Mouse (Mus musculus): Measurements from ENCODE around the gene Babam2.

The Babam2 gene

GRCm38 (mm10) chr5:32001771-32002170 is 304.3 kb downstream of the Babam2 start:
- peak; percentile 24 for DNase-seq

- DNase-seq: peak; percentile 92
Observed at GRCm38 (mm10) chr5:32008401-32008800, 310.9 kb downstream of the Babam2 start.

GRCm38 (mm10) chr5:32010056-32010455 is 312.6 kb downstream of the Babam2 start:
- peak; percentile 81 for DNase-seq

- peak; percentile 45 for DNase-seq
Observed at GRCm38 (mm10) chr5:32013053-32013452, 315.6 kb downstream of the Babam2 start.

DNA sequence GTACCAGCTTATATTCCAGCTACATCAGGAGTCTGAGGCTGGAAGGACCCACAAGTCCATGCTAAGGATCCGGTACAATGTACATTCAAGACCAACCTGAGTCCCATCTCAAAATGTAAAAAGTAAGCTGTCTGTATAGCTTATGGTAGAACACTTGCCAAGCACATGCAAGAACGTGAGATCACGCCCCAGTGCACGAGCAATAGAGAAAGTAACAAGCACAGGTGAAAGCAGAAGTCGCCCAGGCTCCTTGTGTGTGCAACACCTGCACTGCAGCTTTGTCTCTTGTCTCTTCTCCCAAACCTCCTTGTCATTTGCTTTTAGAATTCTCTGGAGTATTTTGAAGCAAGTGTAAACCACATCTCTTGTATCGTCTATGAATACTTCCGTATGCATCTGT is 317.3 kb downstream of the Babam2 start:
- DNase-seq: peak; percentile 67

DNA sequence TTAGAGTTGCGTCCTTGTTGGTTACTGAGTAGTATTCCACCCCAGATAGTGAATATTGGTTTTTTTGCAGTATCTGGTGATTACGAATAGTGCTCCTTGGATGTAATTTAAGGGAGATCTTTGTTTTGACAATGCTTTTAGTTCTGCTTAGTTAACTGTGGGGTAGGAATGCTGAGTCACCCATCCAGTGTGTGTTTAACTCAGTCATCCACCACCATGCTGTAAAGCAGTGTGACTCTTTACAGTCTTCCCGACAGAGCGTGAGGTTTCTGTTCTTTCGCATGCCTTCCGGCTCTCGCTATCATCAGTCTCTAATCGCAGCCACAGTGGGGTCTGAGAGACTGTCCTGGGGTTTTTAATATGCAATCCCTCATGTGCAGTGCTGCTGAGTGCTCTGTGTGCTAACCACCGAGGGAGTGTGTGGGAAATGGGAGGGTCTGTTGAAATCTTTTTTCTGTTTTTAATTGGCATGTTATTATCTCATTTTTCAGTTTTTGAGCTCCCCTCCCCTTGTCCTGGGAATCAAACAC is 318.5 kb downstream of the Babam2 start:
- DNase-seq: peak; percentile 71

GRCm38 (mm10) chr5:32017686-32018085 is 320.2 kb downstream of the Babam2 start:
- peak; percentile 86 for DNase-seq

DNA sequence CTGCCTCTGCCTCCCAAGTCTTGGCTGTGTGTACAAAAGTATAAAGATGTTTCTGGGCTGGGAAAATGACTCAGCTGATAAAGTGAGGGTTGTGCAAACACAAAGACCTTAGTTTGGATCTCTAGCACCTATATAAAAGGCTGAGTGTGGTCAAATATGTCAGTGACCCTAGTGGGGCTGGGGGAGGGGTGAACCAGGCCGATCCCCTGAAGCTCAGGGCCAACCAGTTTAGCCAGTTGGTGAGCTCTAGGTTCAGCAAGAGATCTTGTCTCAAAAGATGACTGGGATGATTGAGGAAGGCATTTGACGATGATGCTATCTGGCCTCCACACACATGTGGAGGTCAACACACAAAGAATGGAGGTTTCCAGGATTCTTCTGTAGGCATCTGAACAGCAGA is 320.8 kb downstream of the Babam2 start:
- peak; percentile 41 for DNase-seq

- no peak for DNase-seq
Observed at GRCm38 (mm10) chr5:32029834-32030433, 332.4 kb downstream of the Babam2 start.

GRCm38 (mm10) chr5:32033185-32033584 is 335.7 kb downstream of the Babam2 start:
- no peak for DNase-seq

- no peak for DNase-seq
Observed at GRCm38 (mm10) chr5:32033621-32034020, 336.1 kb downstream of the Babam2 start.

- peak; percentile 91 for DNase-seq
Observed at GRCm38 (mm10) chr5:32034475-32035054, 337.1 kb downstream of the Babam2 start.

- no peak for DNase-seq
Observed at GRCm38 (mm10) chr5:32035721-32036320, 338.3 kb downstream of the Babam2 start.

DNA sequence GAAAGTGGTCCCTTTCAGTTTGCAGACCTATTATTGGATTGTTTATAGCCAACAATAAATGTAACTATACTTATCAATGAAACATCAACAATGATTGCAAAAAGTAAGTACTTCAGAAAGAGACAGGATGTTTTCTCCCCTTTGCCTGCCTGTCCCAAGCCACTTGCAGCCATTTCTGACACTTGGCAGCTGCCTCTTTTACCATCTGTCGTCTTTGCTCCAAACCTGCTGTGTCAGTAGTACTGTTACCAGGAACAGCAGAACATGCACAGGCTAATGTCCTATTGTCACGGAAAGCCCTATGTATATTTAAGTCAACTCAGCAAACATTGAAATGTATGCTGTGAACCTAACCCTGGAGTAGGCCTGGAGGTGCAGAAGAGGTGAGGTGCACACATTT is 339.4 kb downstream of the Babam2 start:
- DNase-seq: no peak

- no peak for DNase-seq
Observed at GRCm38 (mm10) chr5:32037546-32037945, 340.1 kb downstream of the Babam2 start.

DNA sequence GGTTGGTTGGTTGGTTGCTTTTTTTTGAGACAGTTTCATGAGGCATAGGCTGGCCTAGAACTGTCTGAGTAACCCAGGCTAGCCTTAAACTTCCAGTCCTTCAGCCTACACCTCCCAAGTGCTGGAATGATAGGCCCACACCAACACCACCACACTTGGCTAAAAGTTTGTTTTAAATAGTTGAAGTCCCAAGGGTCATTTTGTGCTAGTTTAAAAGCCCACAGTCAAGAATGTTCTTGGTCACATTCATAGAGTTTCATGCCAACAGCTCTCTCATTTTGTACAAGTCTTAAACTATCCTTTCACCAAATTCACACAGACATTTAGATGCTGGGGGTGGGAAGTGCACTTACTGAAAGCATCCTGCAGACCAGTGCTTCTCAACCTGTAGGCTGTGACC is 341.5 kb downstream of the Babam2 start:
- peak; percentile 90 for DNase-seq

- no peak for DNase-seq
Observed at GRCm38 (mm10) chr5:32039511-32039910, 342.0 kb downstream of the Babam2 start.

DNA sequence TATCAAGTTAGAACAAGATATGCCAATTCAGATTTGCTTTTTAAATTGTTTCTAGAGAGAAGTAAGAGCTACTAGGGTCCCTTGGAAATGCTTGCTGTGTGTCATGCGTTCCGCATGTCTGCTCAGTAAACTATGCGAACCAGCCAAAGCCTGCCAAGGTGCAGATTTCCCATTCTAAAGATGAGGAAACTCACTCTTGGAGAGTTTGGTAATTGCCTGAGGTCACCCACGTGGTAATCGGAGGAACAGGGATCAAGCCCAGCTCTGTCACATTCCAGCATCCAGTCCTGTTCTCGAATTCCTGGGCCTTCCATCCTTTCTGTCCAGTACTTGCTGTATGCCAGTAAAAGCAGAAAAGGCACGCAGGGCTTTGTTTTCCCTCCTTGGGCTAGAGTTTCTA is 345.7 kb downstream of the Babam2 start:
- no peak for DNase-seq

- no peak for DNase-seq
Observed at GRCm38 (mm10) chr5:32043996-32044395, 346.5 kb downstream of the Babam2 start.

DNA sequence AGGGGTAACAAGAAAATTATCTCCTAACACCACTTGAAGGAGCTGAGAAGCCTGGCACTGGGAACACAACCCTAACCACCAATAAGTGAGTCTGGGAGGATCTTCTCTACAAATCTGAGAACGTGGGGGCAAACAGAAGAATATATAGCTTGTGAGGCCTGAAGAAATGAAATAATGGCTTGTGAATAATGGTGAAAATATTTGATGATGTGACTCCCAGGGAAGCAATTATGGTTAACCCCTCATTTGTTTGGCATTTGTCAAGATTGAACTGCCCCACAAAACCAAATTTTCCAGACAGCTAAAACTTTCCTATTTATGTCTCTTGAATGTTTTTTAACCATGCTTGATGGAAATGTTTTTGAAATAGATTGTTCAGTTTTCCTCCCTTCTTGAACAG is 354.4 kb downstream of the Babam2 start:
- no peak for DNase-seq

DNA sequence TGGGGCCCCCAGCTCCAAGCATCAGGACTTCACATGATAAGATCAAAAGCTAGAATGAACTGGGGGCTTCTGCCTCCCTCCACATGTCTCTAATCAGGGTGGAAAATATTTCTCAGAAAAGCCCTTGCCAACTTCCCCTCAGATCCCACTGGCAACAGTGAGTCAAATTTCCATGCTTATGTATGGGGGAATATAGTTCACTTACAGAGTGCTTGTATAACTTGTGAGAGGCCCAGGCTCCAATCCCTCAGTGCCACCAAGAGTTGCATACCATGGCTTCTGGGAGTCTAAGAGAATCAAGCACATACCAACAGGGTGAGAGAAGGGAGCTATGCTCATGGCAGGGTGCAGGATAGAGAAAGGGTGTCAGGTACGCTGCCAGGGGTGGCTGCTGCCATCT is 355.0 kb downstream of the Babam2 start:
- peak; percentile 42 for DNase-seq

- peak; percentile 94 for DNase-seq
Observed at GRCm38 (mm10) chr5:32053476-32053875, 356.0 kb downstream of the Babam2 start.

- no peak for DNase-seq
Observed at GRCm38 (mm10) chr5:32055676-32056075, 358.2 kb downstream of the Babam2 start.

DNA sequence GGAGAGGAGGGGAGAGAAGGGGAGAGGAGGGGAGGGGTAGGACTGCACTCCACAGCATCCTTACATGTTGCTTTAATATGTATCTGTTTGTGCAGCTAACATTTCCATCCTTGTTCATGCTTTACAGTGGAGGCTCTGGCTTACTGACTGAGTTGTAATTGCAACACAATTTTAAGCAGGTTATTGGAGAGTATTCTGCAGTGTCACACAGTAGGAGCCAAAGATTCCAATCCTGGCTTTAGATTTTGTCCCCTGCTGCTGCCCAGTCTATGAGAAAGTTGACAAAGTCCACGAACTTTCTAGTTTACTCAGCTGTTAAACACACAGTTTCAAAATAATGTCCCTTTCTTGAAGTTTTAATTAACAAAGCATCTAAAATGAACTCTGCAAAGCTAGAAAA is 358.6 kb downstream of the Babam2 start:
- DNase-seq: peak; percentile 65
